Mouse (Mus musculus) thymus, adult 2 months (tissue): ENCODE data around the gene Ndufb3.
"Not testable (repeated sequence)": the region's sequence is repeated elsewhere in the genome, so short reads cannot be mapped to it uniquely, and the experiment has no call there.

Source experiments
- CTCF ChIP-seq: fragments of 200-500 bp; IDR thresholded peaks from 2 replicates; pipeline ENCODE4 v1.5.1; 2012; ENCODE audit warnings: mild to moderate bottlenecking, control low read depth, low read length, moderate library complexity, borderline replicate concordance; ENCODE audit not compliant: control insufficient read depth, poor library complexity, insufficient read depth; ENCODE audit errors: extremely low read depth
- POLR2A ChIP-seq: fragments of 200-500 bp; IDR thresholded peaks from 2 replicates; pipeline ENCODE4 v1.6.1; 2012; ENCODE audit warnings: mild to moderate bottlenecking, low read length, control low read depth, moderate library complexity; ENCODE audit not compliant: control insufficient read depth, poor library complexity, insufficient read depth; ENCODE audit errors: extremely low read depth

- TF ChIP-seq CTCF, POLR2A: not testable (repeated sequence)
Observed at GRCm38 (mm10) chr1:58609591-58609990, 23.4 kb downstream of the Ndufb3 start.
